Mouse (Mus musculus): ENCODE measurements around the gene Gabrb1. TPM values are rescaled to one million over a fixed set of nuclear protein-coding genes. Genes with fewer than 3 reads are reported as not detected.
A peak's percentile ranks its signal among the peaks of the same experiment; 100 is the strongest.
"Not testable (repeated sequence)": the region's sequence is repeated elsewhere in the genome, so short reads cannot be mapped to it uniquely, and the experiment has no call there.

Gabrb1 gene
- total RNA-seq, 2 experiments from 2014 or later = 133 to 147 TPM

GRCm38 (mm10) chr5:72043226-72044151 lies 385.6 kb downstream of the Gabrb1 start:
- DNase-seq = no peak

- DNase-seq = no peak
Observed at GRCm38 (mm10) chr5:72046261-72046660, 388.3 kb downstream of the Gabrb1 start.

DNA sequence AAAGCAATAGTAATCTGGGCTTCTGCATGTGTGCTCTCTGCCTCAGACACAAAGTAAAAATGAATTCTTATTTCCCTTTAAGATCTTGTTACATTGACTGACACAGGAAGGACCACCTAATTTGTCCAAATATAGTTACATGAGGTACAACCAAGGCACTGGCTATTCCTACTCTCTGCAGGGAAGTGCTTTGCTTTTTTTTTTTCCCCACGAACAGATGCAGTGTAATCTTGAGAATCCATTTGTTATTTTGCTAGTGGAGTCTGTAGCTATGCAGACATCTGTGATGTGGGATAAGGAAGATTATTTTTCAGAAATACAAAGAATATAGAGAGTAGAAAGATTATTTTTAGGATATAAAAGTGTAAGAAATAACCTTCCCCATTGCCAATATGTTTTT lies 406.2 kb downstream of the Gabrb1 start:
- DNase-seq = no peak

DNA sequence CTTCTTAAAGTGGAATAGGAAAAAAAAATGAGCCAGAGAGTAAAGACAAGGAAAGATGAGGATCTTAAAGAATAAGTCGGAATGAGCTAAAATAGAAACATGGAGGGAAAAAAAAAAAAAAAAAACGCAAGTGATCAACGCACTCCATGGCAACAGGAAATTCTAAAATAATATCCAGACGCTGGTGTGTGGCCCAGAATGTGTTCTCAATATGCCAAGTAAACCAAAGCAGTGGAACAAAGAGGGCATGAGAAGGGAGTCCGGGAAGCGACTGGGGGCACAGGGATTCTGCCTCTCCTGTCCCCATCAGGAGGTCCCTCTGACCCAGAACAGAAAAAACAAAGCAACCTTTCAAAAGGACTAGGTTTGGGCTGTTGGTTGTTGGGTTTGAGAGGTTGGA lies 410.9 kb downstream of the Gabrb1 start:
- peak in 1 of 2 experiments; percentile 15 for DNase-seq

DNA sequence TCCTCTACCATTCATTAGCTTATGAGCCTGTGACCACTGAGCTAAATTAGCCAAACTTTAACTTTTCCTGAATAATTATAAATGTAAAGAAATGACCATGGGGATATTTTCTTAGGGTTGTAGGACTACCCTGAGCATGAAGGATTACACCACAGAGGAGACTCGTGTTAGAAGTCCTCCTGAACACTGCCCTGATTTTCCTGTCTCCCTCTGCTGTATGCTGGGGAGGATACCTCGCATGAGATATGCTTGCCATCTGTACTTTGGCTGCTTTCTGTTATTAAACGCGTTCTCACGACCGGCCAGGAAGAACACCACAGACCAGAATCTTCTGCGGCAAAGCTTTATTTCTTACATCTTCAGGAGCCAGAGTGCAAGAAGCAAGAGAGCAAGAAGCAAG lies 411.5 kb downstream of the Gabrb1 start:
- not testable (repeated sequence) for DNase-seq

GRCm38 (mm10) chr5:72076781-72077180 lies 418.9 kb downstream of the Gabrb1 start:
- no peak for DNase-seq

- DNase-seq = no peak
Observed at GRCm38 (mm10) chr5:72086518-72086917, 428.6 kb downstream of the Gabrb1 start.

DNA sequence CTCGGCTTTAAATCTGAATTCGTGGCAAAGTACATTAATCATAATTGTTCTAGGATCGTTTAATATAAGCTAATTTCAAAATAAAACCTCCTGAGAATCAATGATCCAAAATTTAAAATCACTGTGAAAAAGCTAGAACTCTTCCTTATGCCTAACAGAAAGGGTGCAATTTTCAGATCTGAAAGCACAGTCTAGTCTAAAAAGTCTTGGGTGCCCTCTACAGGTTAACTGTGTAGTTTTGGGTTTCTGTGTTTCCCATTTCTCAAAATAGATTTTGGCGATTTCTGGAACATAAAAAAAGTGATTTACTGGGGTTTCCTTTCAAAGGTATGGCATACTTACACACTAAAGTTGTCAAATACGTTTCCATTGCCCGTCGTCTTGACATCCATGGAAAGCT lies 436.7 kb downstream of the Gabrb1 start:
- no peak for DNase-seq

DNA sequence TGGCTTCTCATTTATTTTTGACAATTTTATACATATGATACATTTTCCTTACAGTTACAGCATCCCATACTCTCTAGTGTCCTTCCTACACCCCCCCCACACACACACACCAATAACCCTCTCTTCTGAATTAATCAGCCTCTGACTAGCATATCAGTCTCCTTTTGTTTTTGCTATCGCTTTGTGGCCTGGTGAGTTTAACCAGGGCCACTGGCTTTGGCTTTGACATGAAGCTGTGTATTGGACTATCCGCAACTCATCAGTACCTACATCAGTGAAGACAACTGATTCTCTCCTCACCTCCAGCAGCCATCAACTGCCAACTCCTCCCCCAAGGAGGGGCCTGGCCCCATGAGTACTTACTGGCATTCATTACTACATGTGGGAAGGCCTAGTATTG lies 437.1 kb downstream of the Gabrb1 start:
- no peak for DNase-seq

GRCm38 (mm10) chr5:72104274-72104921 lies 446.5 kb downstream of the Gabrb1 start:
- DNase-seq = no peak

DNA sequence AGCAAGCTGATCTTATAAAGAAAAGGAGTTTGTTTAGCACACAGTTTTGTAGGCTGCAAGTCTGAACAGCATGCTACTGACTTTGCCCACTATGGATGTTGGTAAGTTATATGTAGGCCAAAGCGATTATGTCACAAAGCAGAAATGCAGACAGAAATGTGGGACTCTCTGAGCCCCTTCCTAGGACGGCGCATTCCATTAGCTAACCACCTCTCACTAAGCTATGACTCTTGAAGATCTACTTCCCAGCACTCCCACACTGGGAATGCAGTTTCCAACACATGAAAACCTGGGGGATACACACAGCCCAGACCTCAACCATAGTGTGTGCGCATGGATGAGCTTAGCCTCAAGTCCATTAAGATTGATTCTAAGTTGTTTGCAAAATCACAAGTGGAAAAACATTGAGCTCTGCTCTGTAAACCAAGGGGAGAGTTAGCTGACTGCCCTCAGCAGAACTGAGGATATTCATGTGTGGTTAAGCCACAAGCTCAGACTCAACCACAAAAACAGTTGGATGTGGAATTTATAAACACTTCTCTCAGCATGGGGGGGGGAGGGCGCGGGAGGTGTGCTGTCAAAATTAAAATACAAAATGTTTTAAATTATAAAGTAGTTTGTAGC lies 464.6 kb downstream of the Gabrb1 start:
- no peak for DNase-seq

DNA sequence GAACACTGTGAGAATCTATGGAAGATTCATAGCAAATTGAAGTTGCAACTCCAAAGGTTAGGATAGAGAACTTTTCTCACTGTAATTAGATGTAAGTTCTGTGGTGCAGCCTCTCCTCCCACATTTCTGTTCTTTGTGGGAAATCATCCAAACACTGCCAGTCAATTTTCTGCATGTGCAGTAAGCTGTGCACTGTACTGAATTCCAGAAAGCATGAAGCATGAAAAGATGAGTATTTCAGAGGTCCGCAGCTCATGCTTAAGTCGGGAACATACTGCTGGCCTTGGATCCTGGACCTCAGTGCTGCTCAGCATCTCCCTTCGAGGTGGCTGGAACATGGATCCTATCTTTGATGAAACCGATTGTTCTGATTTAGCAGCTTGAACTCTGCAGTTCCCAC lies 468.8 kb downstream of the Gabrb1 start:
- DNase-seq = no peak

DNA sequence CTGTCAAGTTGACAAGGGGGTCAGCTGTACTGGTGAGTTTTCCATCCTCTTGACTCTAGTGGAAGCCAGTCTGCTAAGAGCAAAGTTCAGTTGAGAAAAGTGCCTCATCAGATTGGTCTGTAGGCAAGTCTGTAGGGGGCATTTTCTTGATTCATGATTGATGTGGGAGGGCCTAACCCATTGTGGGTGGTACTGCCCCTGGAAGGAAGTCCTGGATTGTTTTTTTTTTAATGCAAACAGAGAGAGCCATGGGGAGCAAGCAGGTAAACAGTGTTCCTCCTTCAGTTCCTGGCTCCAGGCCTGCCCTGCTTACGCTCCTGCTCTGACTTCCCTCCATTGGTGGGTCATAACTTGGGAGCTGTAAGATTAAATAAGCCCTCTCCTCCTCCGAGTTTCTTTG lies 476.0 kb downstream of the Gabrb1 start:
- DNase-seq = no peak

DNA sequence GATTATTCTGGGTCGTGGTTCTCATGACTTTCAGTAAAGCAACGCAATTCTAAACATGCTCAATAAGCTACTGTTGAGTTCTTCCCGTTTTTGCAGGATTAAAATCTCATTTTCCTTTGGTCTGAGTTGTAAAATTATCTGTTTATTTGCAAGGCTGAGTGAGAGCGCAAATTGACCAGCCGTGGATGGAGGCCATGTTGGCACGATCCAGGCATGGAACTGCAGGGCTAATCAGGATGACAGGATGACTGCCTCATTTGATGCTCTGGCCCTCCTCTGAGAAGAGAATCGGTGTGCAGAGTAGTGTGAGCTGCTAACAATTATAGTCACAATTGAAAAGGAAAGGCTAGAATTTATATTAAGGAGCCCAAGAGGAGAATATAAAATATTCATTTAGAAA lies 480.3 kb downstream of the Gabrb1 start:
- no peak for DNase-seq

- no peak for DNase-seq
Observed at GRCm38 (mm10) chr5:72139619-72140018, 481.7 kb downstream of the Gabrb1 start.

- no peak for DNase-seq
Observed at GRCm38 (mm10) chr5:72148679-72149078, 490.8 kb downstream of the Gabrb1 start.

- DNase-seq = no peak
Observed at GRCm38 (mm10) chr5:72150870-72151269, 493.0 kb downstream of the Gabrb1 start.

- not testable (repeated sequence) for DNase-seq
Observed at GRCm38 (mm10) chr5:72155686-72156085, 497.8 kb downstream of the Gabrb1 start.

DNA sequence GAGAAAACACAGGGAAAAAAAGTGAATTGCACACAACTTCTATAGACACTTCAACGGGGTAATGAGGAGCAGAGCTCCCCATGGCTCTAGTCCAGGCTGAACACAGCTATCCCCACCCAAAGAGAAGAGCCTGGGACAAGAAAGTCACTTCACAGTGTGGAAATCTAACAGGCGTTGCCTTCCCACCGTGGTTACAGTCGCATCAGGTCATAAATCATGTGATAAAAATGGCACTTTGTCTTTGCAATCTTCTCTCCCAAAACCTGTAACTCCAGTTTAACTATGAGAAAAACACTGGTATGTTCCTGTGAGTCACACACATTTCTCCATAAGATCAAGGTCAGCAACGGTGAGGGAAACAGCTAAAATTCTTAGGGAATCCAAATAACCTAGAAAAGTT lies 498.7 kb downstream of the Gabrb1 start:
- DNase-seq = no peak

GRCm38 (mm10) chr5:72158667-72159066 lies 500.8 kb downstream of the Gabrb1 start:
- peak; percentile 58 to 60 for DNase-seq

- DNase-seq = no peak
Observed at GRCm38 (mm10) chr5:72159537-72159936, 501.6 kb downstream of the Gabrb1 start.

- no peak for DNase-seq
Observed at GRCm38 (mm10) chr5:72160781-72161485, 503.0 kb downstream of the Gabrb1 start.

GRCm38 (mm10) chr5:72162855-72163254 lies 504.9 kb downstream of the Gabrb1 start:
- no peak for DNase-seq
